Mouse (Mus musculus) neural tube, postnatal 0 days (tissue): ENCODE measurements around the gene Neurl1b. TPM values are rescaled to one million over a fixed set of nuclear protein-coding genes. Genes with fewer than 3 reads are reported as not detected.

Source experiments
- polyA plus RNA-seq: library from polyadenylated mRNA; unstranded; fragments of >200 nt; fragmentation: Nextera tagmentation; extraction: Ambion mirVana; gene quantifications from 2 replicates; pipeline ENCODE4 v1.2.1, GENCODE M21; 2015

Gene Neurl1b
- 1.4 and 1.9 TPM in 2 replicates for polyA plus RNA-seq

GRCm38 (mm10) chr17:26414523-26415354, at the start of gene Neurl1b:
TSS of gene Neurl1b (plus strand) at chr17:26414829.

Other genes with a start within 250 kb of the Neurl1b start
- gene Pdia2, start 215.7 kb upstream of the Neurl1b start, polyA plus RNA-seq, result not detected in 2 replicates
- 24.6 and 30.8 TPM in 2 replicates for gene Rgs11, start 211.9 kb upstream of the Neurl1b start, polyA plus RNA-seq
- 416 and 433 TPM in 2 replicates for gene Arhgdig, start 207.0 kb upstream of the Neurl1b start, polyA plus RNA-seq
- 34.1 and 34.9 TPM in 2 replicates for gene Fam234a, start 170.6 kb upstream of the Neurl1b start, polyA plus RNA-seq
- 70.8 and 77.6 TPM in 2 replicates for gene Luc7l, start 161.9 kb upstream of the Neurl1b start, polyA plus RNA-seq
- gene Ergic1, start 146.7 kb downstream of the Neurl1b start, polyA plus RNA-seq, result 89.0 and 98.3 TPM in 2 replicates
- gene Dusp1, start 147.3 kb downstream of the Neurl1b start, polyA plus RNA-seq, result 15.8 and 17.3 TPM in 2 replicates
- 121 and 133 TPM in 2 replicates for gene Atp6v0e, start 248.4 kb downstream of the Neurl1b start, polyA plus RNA-seq